Mouse (Mus musculus): ENCODE results near the gene Msmo1. TPM values are rescaled to one million over a fixed set of nuclear protein-coding genes. Genes with fewer than 3 reads are reported as not detected.

Msmo1 gene
- polyA plus RNA-seq, 1 experiment from 2014 or later, result 78.7 TPM

GRCm38 (mm10) chr8:64746215-64747058 is 12.8 kb upstream of the Msmo1 start:
- H3K4me3 ChIP-seq (ENCODE audit: low read depth, low read length), result no peak overlapping the region
- no peak overlapping the region for H3K27ac ChIP-seq (ENCODE audit: low read depth, low read length)
- H3K27me3 ChIP-seq (replicated peaks; ENCODE audit: control insufficient read depth, insufficient read depth, low read length), result no peaks in the 10 kb centered on the region
- no peak overlapping the region for H3K9ac ChIP-seq (ENCODE audit: low read depth, low read length)
- WGBS, result 43% methylated on average over 10 of the region's 10 CpGs
- no peaks in the 10 kb centered on the region for H3K4me1 ChIP-seq (replicated peaks; ENCODE audit: control insufficient read depth, insufficient read depth, low read length)
- no peak for TF ChIP-seq CTCF (IDR thresholded peaks at IDR 0.05; ENCODE audit: low read depth)
- peak; percentile 67 for ATAC-seq
- peaks cover 12% of the 10 kb centered on the region for H3K36me3 ChIP-seq (ENCODE audit: control insufficient read depth, insufficient read depth)
- no peaks in the 10 kb centered on the region for H3K9me3 ChIP-seq (ENCODE audit: control insufficient read depth)
- no peak overlapping the region for H3K4me2 ChIP-seq (replicated peaks; ENCODE audit: low read depth)

- no peak for TF ChIP-seq CTCF (IDR thresholded peaks at IDR 0.05; ENCODE audit: low read depth)
- ATAC-seq, result no peak
- 89% methylated on average over 13 of the region's 13 CpGs for WGBS
Observed at GRCm38 (mm10) chr8:64740547-64741211, 7.1 kb upstream of the Msmo1 start.

GRCm38 (mm10) chr8:64738916-64739315 is 5.3 kb upstream of the Msmo1 start:
- no peak for ATAC-seq
- TF ChIP-seq CTCF (IDR thresholded peaks at IDR 0.05; ENCODE audit: low read depth), result no peak
- peaks cover 5% of the 10 kb centered on the region; the same call in 1 of the 2 replicates for H3K36me3 ChIP-seq (ENCODE audit: control insufficient read depth, insufficient read depth)
- H3K4me3 ChIP-seq (ENCODE audit: low read depth, low read length), result no peak overlapping the region
- whole genome bisulfite sequencing, result 73% methylated on average over 1 of the region's 1 CpGs
- no peak overlapping the region for H3K9ac ChIP-seq (ENCODE audit: low read depth, low read length)
- no peak overlapping the region for H3K27ac ChIP-seq (ENCODE audit: low read depth, low read length)
- H3K9me3 ChIP-seq (ENCODE audit: control insufficient read depth), result no peaks in the 10 kb centered on the region
- no peak overlapping the region for H3K4me2 ChIP-seq (replicated peaks; ENCODE audit: low read depth)
- H3K4me1 ChIP-seq (replicated peaks; ENCODE audit: control insufficient read depth, insufficient read depth, low read length), result 0 out of 2 replicates have a peak, but pooled peaks cover 4% of the 10 kb centered on the region
- no peaks in the 10 kb centered on the region for H3K27me3 ChIP-seq (replicated peaks; ENCODE audit: control insufficient read depth, insufficient read depth, low read length)

More at GRCm38 (mm10) chr8:64740547-64741211, 7.1 kb upstream of the Msmo1 start:
- no peak overlapping the region for H3K4me3 ChIP-seq (ENCODE audit: low read depth, low read length)
- no peak overlapping the region for H3K27ac ChIP-seq (ENCODE audit: low read depth, low read length)
- H3K4me1 ChIP-seq (replicated peaks; ENCODE audit: control insufficient read depth, insufficient read depth, low read length), result 0 out of 2 replicates have a peak, but pooled peaks cover 4% of the 10 kb centered on the region
- no peak overlapping the region for H3K9ac ChIP-seq (ENCODE audit: low read depth, low read length)
- H3K36me3 ChIP-seq (ENCODE audit: control insufficient read depth, insufficient read depth), result peaks cover 5% of the 10 kb centered on the region; the same call in 1 of the 2 replicates
- no peaks in the 10 kb centered on the region for H3K9me3 ChIP-seq (ENCODE audit: control insufficient read depth)
- no peak overlapping the region for H3K4me2 ChIP-seq (replicated peaks; ENCODE audit: low read depth)
- H3K27me3 ChIP-seq (replicated peaks; ENCODE audit: control insufficient read depth, insufficient read depth, low read length), result no peaks in the 10 kb centered on the region

- no peaks in the 10 kb centered on the region for H3K27me3 ChIP-seq (replicated peaks; ENCODE audit: control insufficient read depth, insufficient read depth, low read length)
- no peaks in the 10 kb centered on the region for H3K9me3 ChIP-seq (ENCODE audit: control insufficient read depth)
- H3K27ac ChIP-seq (ENCODE audit: low read depth, low read length), result no peak overlapping the region
- H3K4me3 ChIP-seq (ENCODE audit: low read depth, low read length), result no peak overlapping the region
- H3K4me2 ChIP-seq (replicated peaks; ENCODE audit: low read depth), result no peak overlapping the region
- H3K4me1 ChIP-seq (replicated peaks; ENCODE audit: control insufficient read depth, insufficient read depth, low read length), result 0 out of 2 replicates have a peak, but pooled peaks cover 8% of the 10 kb centered on the region
- H3K9ac ChIP-seq (ENCODE audit: low read depth, low read length), result no peak overlapping the region
- no peak for ATAC-seq
- 65% methylated on average over 3 of the region's 3 CpGs for WGBS
- peaks cover 5% of the 10 kb centered on the region; the same call in 1 of the 2 replicates for H3K36me3 ChIP-seq (ENCODE audit: control insufficient read depth, insufficient read depth)
- no peak for TF ChIP-seq CTCF (IDR thresholded peaks at IDR 0.05; ENCODE audit: low read depth)
Observed at GRCm38 (mm10) chr8:64736767-64737323, 3.3 kb upstream of the Msmo1 start.

- Histone ChIP-seq H3K27me3 (replicated peaks; ENCODE audit: control insufficient read depth, insufficient read depth, low read length) (no peaks in the 10 kb centered on the region), H3K4me3 (ENCODE audit: low read depth, low read length) (no peak overlapping the region), H3K4me2 (replicated peaks; ENCODE audit: low read depth) (no peak overlapping the region), H3K36me3 (ENCODE audit: control insufficient read depth, insufficient read depth) (peaks cover 7% of the 10 kb centered on the region), H3K9me3 (ENCODE audit: control insufficient read depth) (no peaks in the 10 kb centered on the region), H3K9ac (ENCODE audit: low read depth, low read length) (no peak overlapping the region), H3K27ac (ENCODE audit: low read depth, low read length) (no peak overlapping the region; the same call in 1 of the 2 replicates), H3K4me1 (replicated peaks; ENCODE audit: control insufficient read depth, insufficient read depth, low read length) (0 out of 2 replicates have a peak, but pooled peaks cover 8% of the 10 kb centered on the region)
- no peak for TF ChIP-seq CTCF (IDR thresholded peaks at IDR 0.05; ENCODE audit: low read depth)
- WGBS, result 75% methylated on average over 8 of the region's 8 CpGs
- ATAC-seq, result no peak
Observed at GRCm38 (mm10) chr8:64735161-64735560, 1.6 kb upstream of the Msmo1 start.

- 0 out of 2 replicates have a peak, but pooled peaks cover 12% of the 10 kb centered on the region for H3K4me1 ChIP-seq (replicated peaks; ENCODE audit: control insufficient read depth, insufficient read depth, low read length)
- H3K9me3 ChIP-seq (ENCODE audit: control insufficient read depth), result no peaks in the 10 kb centered on the region
- no peak for TF ChIP-seq CTCF (IDR thresholded peaks at IDR 0.05; ENCODE audit: low read depth)
- no peaks in the 10 kb centered on the region for H3K27me3 ChIP-seq (replicated peaks; ENCODE audit: control insufficient read depth, insufficient read depth, low read length)
- H3K27ac ChIP-seq (ENCODE audit: low read depth, low read length), result no peak overlapping the region
- no peak for ATAC-seq
- peaks cover 11% of the 10 kb centered on the region for H3K36me3 ChIP-seq (ENCODE audit: control insufficient read depth, insufficient read depth)
- peak overlapping the region; percentile 80 for H3K4me3 ChIP-seq (ENCODE audit: low read depth, low read length)
- 5% methylated on average over 9 of the region's 9 CpGs for WGBS
- peak overlapping the region; percentile 60 for H3K9ac ChIP-seq (ENCODE audit: low read depth, low read length)
- peak overlapping the region; percentile 80 for H3K4me2 ChIP-seq (replicated peaks; ENCODE audit: low read depth)
Observed at GRCm38 (mm10) chr8:64732596-64732995, 996 bp downstream of the Msmo1 start.
